Mouse (Mus musculus) left cerebral cortex, adult 2 months (tissue): ENCODE data around the gene Slc37a4. TPM values are rescaled to one million over a fixed set of nuclear protein-coding genes. Genes with fewer than 3 reads are reported as not detected.
A peak's percentile ranks its signal among the peaks of the same experiment; 100 is the strongest.
"Not testable (repeated sequence)": the region's sequence is repeated elsewhere in the genome, so short reads cannot be mapped to it uniquely, and the experiment has no call there.

Experiments
- DNase-seq, 2 experiments: peaks; one replicate each; pipeline ENCODE4 v3.0.0; 2021 to 2022; ENCODE audit warnings: low spot score in 2 of 2, mixed read lengths in 1 of 2; ENCODE audit errors: extremely low spot score in 1 of 2
- H3K27ac ChIP-seq: fragments of 200-600 bp; 2 replicates; pipeline ENCODE4 v1.8.1; 2022
- H3K4me3 ChIP-seq: fragments of 200-600 bp; 2 replicates; pipeline ENCODE4 v1.8.1; 2022
- CTCF ChIP-seq: fragments of 200-600 bp; IDR thresholded peaks from 2 replicates; pipeline ENCODE4 v1.8.1; 2022; ENCODE audit warnings: antibody characterized with exemption, mild to moderate bottlenecking, moderate library complexity
- intact Hi-C: fragments of 180-260 bp; cut with DNase I; formaldehyde crosslinking; loops from one replicate; pipeline ENCODE4 v1.15.1; 2025
- total RNA-seq, 2 experiments: library from RNA; stranded (reverse); gene quantifications; 2 replicates each; pipeline ENCODE4 v1.2.3; 2021

Gene Slc37a4
- total RNA-seq, 2 experiments from 2014 or later, result 25.3 to 28.4 TPM

- Histone ChIP-seq H3K27ac (no peak overlapping the region), H3K4me3 (no peak overlapping the region)
- intact Hi-C loops, result no loop called here
- no peak for DNase-seq
- no peak for TF ChIP-seq CTCF
Measured at GRCm38 (mm10) chr9:44376141-44376540, 20.5 kb upstream of the Slc37a4 start.

GRCm38 (mm10) chr9:44377335-44377734 is 19.3 kb upstream of the Slc37a4 start:
- H3K27ac ChIP-seq, DNase-seq, intact Hi-C loops, H3K4me3 ChIP-seq: not testable (repeated sequence)

- Histone ChIP-seq H3K4me3 (peak overlapping the region; percentile 73), H3K27ac (peak overlapping the region; percentile 90)
- intact Hi-C loops, result no loop called here
- no peak for TF ChIP-seq CTCF
- no peak for DNase-seq
Measured at GRCm38 (mm10) chr9:44378153-44378730, 18.4 kb upstream of the Slc37a4 start.

GRCm38 (mm10) chr9:44379054-44379834 is 17.4 kb upstream of the Slc37a4 start, which contains the start of gene Hyou1:
TSS of gene Hyou1 (plus strand) at chr9:44379490.
- intact Hi-C loops, result no loop called here
- peak within 1 kb of the TSS; percentile 73 for H3K4me3 ChIP-seq
- TF ChIP-seq CTCF, result peak; percentile 67
- DNase-seq, result peak; percentile 99 to 100
- H3K27ac ChIP-seq, result peak within 1 kb of the TSS; percentile 91

- no peak for TF ChIP-seq CTCF
- peak overlapping the region; percentile 73 for H3K4me3 ChIP-seq
- H3K27ac ChIP-seq, result peak overlapping the region; percentile 91
- DNase-seq, result no peak
- intact Hi-C loops, result no loop called here
Measured at GRCm38 (mm10) chr9:44379862-44380261, 16.8 kb upstream of the Slc37a4 start.

- DNase-seq, result no peak
- TF ChIP-seq CTCF, result no peak
- H3K4me3 ChIP-seq, result no peak overlapping the region
- no peak overlapping the region for H3K27ac ChIP-seq
- intact Hi-C loops, result no loop called here
Measured at GRCm38 (mm10) chr9:44384596-44384995, 12.1 kb upstream of the Slc37a4 start.

- no peak overlapping the region for H3K27ac ChIP-seq
- DNase-seq, result no peak
- intact Hi-C loops, result loop anchor here (5.0 kb wide), 1 partner anchor 35 kb away; no protein-coding TSS in a partner anchor
- no peak overlapping the region for H3K4me3 ChIP-seq
- TF ChIP-seq CTCF, result no peak
Measured at GRCm38 (mm10) chr9:44387221-44387620, 9.4 kb upstream of the Slc37a4 start.

GRCm38 (mm10) chr9:44389273-44389672 is 7.4 kb upstream of the Slc37a4 start:
- no peak overlapping the region for H3K27ac ChIP-seq
- no peak overlapping the region for H3K4me3 ChIP-seq
- peak; percentile 75 for TF ChIP-seq CTCF
- intact Hi-C loops, result loop anchor here (5.0 kb wide), 1 partner anchor 37 kb away; no protein-coding TSS in a partner anchor
- DNase-seq, result peak in 1 of 2 experiments; percentile 55

- intact Hi-C loops, result loop anchor here (5.0 kb wide), 1 partner anchor 264 kb away; no protein-coding TSS in a partner anchor
- no peak overlapping the region for H3K27ac ChIP-seq
- DNase-seq, result peak; percentile 45 to 59
- H3K4me3 ChIP-seq, result no peak overlapping the region
- peak; percentile 81 for TF ChIP-seq CTCF
Measured at GRCm38 (mm10) chr9:44391466-44391865, 5.2 kb upstream of the Slc37a4 start.

- peak overlapping the region; percentile 72 for H3K4me3 ChIP-seq
Measured at GRCm38 (mm10) chr9:44398087-44398486, 1.4 kb downstream of the Slc37a4 start.

GRCm38 (mm10) chr9:44398551-44398950 is 1.9 kb downstream of the Slc37a4 start:
- intact Hi-C loops, result no loop called here
- TF ChIP-seq CTCF, result no peak
- peak overlapping the region; percentile 93 for H3K27ac ChIP-seq

More at GRCm38 (mm10) chr9:44398087-44398486, 1.4 kb downstream of the Slc37a4 start:
- TF ChIP-seq CTCF, result no peak; the same call in none of the 2 replicates
- DNase-seq, result no peak
- intact Hi-C loops, result no loop called here
- peak overlapping the region; percentile 93 for H3K27ac ChIP-seq

GRCm38 (mm10) chr9:44399114-44399794 is 2.6 kb downstream of the Slc37a4 start:
- DNase-seq, result no peak
- no peak for TF ChIP-seq CTCF
- intact Hi-C loops, result no loop called here
- Histone ChIP-seq H3K4me3 (peak overlapping the region; percentile 17; the same call in 1 of the 2 replicates), H3K27ac (peak overlapping the region; percentile 93; the same call in 1 of the 2 replicates)

More at GRCm38 (mm10) chr9:44398551-44398950, 1.9 kb downstream of the Slc37a4 start:
- H3K4me3 ChIP-seq, result peak overlapping the region; percentile 72
- no peak for DNase-seq
